Comparison of ENCODE assay signal across 8 mouse cellular contexts in genomic region chr2:156179796-156180093, GRCm38 (mm10). TPM values are rescaled to one million over a fixed set of nuclear protein-coding genes. Genes with fewer than 3 reads are reported as not detected.
A peak's percentile ranks its signal among the peaks of the same experiment; 100 is the strongest.
DNase-seq lines count a peak whose midpoint lies in the region; ATAC-seq and TF ChIP-seq lines count a peak whose summit lies in the region.

No protein-coding gene starts in this region.

- no peak for TF ChIP-seq POLR2A in liver, adult 2 months (IDR thresholded peaks at IDR 0.05; ENCODE audit: extremely low read depth, insufficient read depth, low read length)

- no peaks in the 10 kb centered on the region for H3K9me3 ChIP-seq in embryonic facial prominence, embryonic 15.5 days (replicated peaks)
- H3K9me3 ChIP-seq in intestine, postnatal 0 days (ENCODE audit: control insufficient read depth), result no peaks in the 10 kb centered on the region
- H3K9me3 ChIP-seq in neural tube, embryonic 13.5 days, result no peaks in the 10 kb centered on the region

- no peaks in the 10 kb centered on the region for H3K27me3 ChIP-seq in liver, adult 2 months (ENCODE audit: control insufficient read depth, insufficient read depth, low read length)
- no peaks in the 10 kb centered on the region for H3K27me3 ChIP-seq in embryonic facial prominence, embryonic 15.5 days
- H3K27me3 ChIP-seq in intestine, postnatal 0 days (replicated peaks; ENCODE audit: control insufficient read depth, insufficient read depth, low read length), result no peaks in the 10 kb centered on the region
- no peaks in the 10 kb centered on the region for H3K27me3 ChIP-seq in neural tube, embryonic 13.5 days

- peak overlapping the region; percentile 98 for H3K9ac ChIP-seq in liver, adult 2 months (ENCODE audit: low read depth, low read length)
- peak overlapping the region; percentile 100 for H3K9ac ChIP-seq in embryonic facial prominence, embryonic 15.5 days
- peak overlapping the region; percentile 100 for H3K9ac ChIP-seq in intestine, postnatal 0 days (ENCODE audit: low read depth, low read length)
- H3K9ac ChIP-seq in neural tube, embryonic 13.5 days, result peak overlapping the region; percentile 100

- WGBS in liver, adult 2 months, result under 1% methylated on average over 41 of the region's 41 CpGs
- under 1% methylated on average over 32 of the region's 41 CpGs for WGBS in embryonic facial prominence, embryonic 15.5 days
- WGBS in intestine, postnatal 0 days, result under 1% methylated on average over 41 of the region's 41 CpGs
- WGBS in neural tube, embryonic 13.5 days, result 0% methylated on average over 34 of the region's 41 CpGs

- peaks cover 19% of the 10 kb centered on the region for H3K36me3 ChIP-seq in liver, adult 2 months (ENCODE audit: control insufficient read depth, insufficient read depth, low read length)
- peaks cover 19% of the 10 kb centered on the region for H3K36me3 ChIP-seq in embryonic facial prominence, embryonic 15.5 days
- H3K36me3 ChIP-seq in intestine, postnatal 0 days (ENCODE audit: control insufficient read depth, insufficient read depth), result peaks cover 22% of the 10 kb centered on the region
- peaks cover 24% of the 10 kb centered on the region for H3K36me3 ChIP-seq in neural tube, embryonic 13.5 days

- peaks cover 12% of the 10 kb centered on the region for H3K79me2 ChIP-seq in liver, adult 2 months (ENCODE audit: control insufficient read depth, insufficient read depth, low read length)

- ATAC-seq in embryonic facial prominence, embryonic 15.5 days (ENCODE audit: insufficient number of reproducible peaks, low FRiP score, low TSS enrichment, low read depth), result peak; percentile 16
- peak; percentile 22; the same call in 1 of the 2 replicates for ATAC-seq in intestine, postnatal 0 days
- ATAC-seq in neural tube, embryonic 13.5 days (ENCODE audit: low read depth), result peak; percentile 17; the same call in 1 of the 2 replicates
- ATAC-seq in megakaryocyte-erythroid progenitor cell, adult 5-6 weeks (replicated peaks; ENCODE audit: low FRiP score, low TSS enrichment, poor library complexity, severe bottlenecking), result no peak

- H3K4me3 ChIP-seq in liver, adult 2 months (ENCODE audit: insufficient read depth, low read depth, low read length), result peak overlapping the region; percentile 98
- H3K4me3 ChIP-seq in embryonic facial prominence, embryonic 15.5 days (replicated peaks), result peak overlapping the region; percentile 97
- peak overlapping the region; percentile 91 for H3K4me3 ChIP-seq in intestine, postnatal 0 days (ENCODE audit: low read depth, low read length)
- peak overlapping the region; percentile 99 for H3K4me3 ChIP-seq in neural tube, embryonic 13.5 days

- DNase-seq in liver, adult 2 months (ENCODE audit: extremely low read depth, low read depth, low spot score), result no peak
- no peak for DNase-seq in liver
- no peak for DNase-seq in thymus, postnatal 14 days
- no peak for DNase-seq in gastrocnemius, postnatal 4 days (ENCODE audit: low spot score in 2 of 2)

- H3K4me1 ChIP-seq in liver, adult 2 months (ENCODE audit: control insufficient read depth, insufficient read depth, low read length), result peaks cover 12% of the 10 kb centered on the region
- peaks cover 23% of the 10 kb centered on the region for H3K4me1 ChIP-seq in embryonic facial prominence, embryonic 15.5 days
- H3K4me1 ChIP-seq in intestine, postnatal 0 days (replicated peaks; ENCODE audit: control insufficient read depth, insufficient read depth, low read length), result peaks cover 3% of the 10 kb centered on the region; the same call in 1 of the 2 replicates
- H3K4me1 ChIP-seq in neural tube, embryonic 13.5 days (replicated peaks), result peaks cover 43% of the 10 kb centered on the region

- peak overlapping the region; percentile 99 for H3K27ac ChIP-seq in liver, adult 2 months (replicated peaks; ENCODE audit: insufficient read depth, low read depth, low read length)
- peak overlapping the region; percentile 96 for H3K27ac ChIP-seq in embryonic facial prominence, embryonic 15.5 days (replicated peaks)
- H3K27ac ChIP-seq in intestine, postnatal 0 days (ENCODE audit: low read depth, low read length), result peak overlapping the region; percentile 96
- H3K27ac ChIP-seq in neural tube, embryonic 13.5 days (replicated peaks), result peak overlapping the region; percentile 99

- no peak overlapping the region for H3K4me2 ChIP-seq in embryonic facial prominence, embryonic 15.5 days (replicated peaks)
- peak overlapping the region; percentile 68 for H3K4me2 ChIP-seq in intestine, postnatal 0 days (replicated peaks; ENCODE audit: low read depth)
- H3K4me2 ChIP-seq in neural tube, embryonic 13.5 days, result peak overlapping the region; percentile 95; the same call in 1 of the 2 replicates

- no peak for TF ChIP-seq CTCF in liver, adult 2 months (IDR thresholded peaks at IDR 0.05; ENCODE audit: low read depth, low read length)
- TF ChIP-seq CTCF in intestine, postnatal 0 days (IDR thresholded peaks at IDR 0.05; ENCODE audit: low read depth), result no peak

RNA-seq across cellular contexts. Expression of gene Rbm39, which starts 0.3 kb away (rescaled TPM):
- total RNA-seq in liver, adult 2 months (2014; rRNA removed), result 188 and 219 TPM in 2 replicates
- polyA plus RNA-seq in liver, adult 2 months (2012; rRNA removed), result 19.9 and 22.7 TPM in 2 replicates
- 643 and 665 TPM in 2 replicates for polyA plus RNA-seq in embryonic facial prominence, embryonic 15.5 days (2015; fragmentation: Nextera tagmentation; extraction: Ambion mirVana)
- polyA plus RNA-seq in intestine, postnatal 0 days (2015; fragmentation: Nextera tagmentation; extraction: Ambion mirVana), result 326 and 348 TPM in 2 replicates
- 509 and 512 TPM in 2 replicates for polyA plus RNA-seq in neural tube, embryonic 13.5 days (2015; fragmentation: Nextera tagmentation; extraction: Ambion mirVana)
- total RNA-seq in megakaryocyte-erythroid progenitor cell, adult 5-6 weeks (2014; fragmentation: Nextera tagmentation), result 370 and 390 TPM in 2 replicates
- total RNA-seq in megakaryocyte-erythroid progenitor cell, adult 5-6 weeks (2017), result 690 and 765 TPM in 2 replicates
- total RNA-seq in gastrocnemius, postnatal 4 days (2021), result 100 to 1,000 TPM; 246 to 293 TPM

RNA-seq across cellular contexts. Expression of gene Phf20, which starts 16.5 kb away (rescaled TPM):
- total RNA-seq in liver, adult 2 months (2014; rRNA removed), result 5.6 and 6.2 TPM in 2 replicates
- 2.9 and 3.1 TPM in 2 replicates for polyA plus RNA-seq in liver, adult 2 months (2012; rRNA removed)
- 72.1 and 85.8 TPM in 2 replicates for polyA plus RNA-seq in embryonic facial prominence, embryonic 15.5 days (2015; fragmentation: Nextera tagmentation; extraction: Ambion mirVana)
- polyA plus RNA-seq in intestine, postnatal 0 days (2015; fragmentation: Nextera tagmentation; extraction: Ambion mirVana), result 20.9 and 24.2 TPM in 2 replicates
- 101 and 126 TPM in 2 replicates for polyA plus RNA-seq in neural tube, embryonic 13.5 days (2015; fragmentation: Nextera tagmentation; extraction: Ambion mirVana)
- total RNA-seq in megakaryocyte-erythroid progenitor cell, adult 5-6 weeks (2014; fragmentation: Nextera tagmentation), result 29.2 and 31.5 TPM in 2 replicates
- 56.1 and 84.1 TPM in 2 replicates for total RNA-seq in megakaryocyte-erythroid progenitor cell, adult 5-6 weeks (2017)
- total RNA-seq in gastrocnemius, postnatal 4 days (2021), result 10 to 100 TPM; 39.1 to 41.4 TPM

RNA-seq across cellular contexts. Expression of gene Nfs1, which starts 35.8 kb away (rescaled TPM):
- total RNA-seq in liver, adult 2 months (2014; rRNA removed), result 71.1 and 75.1 TPM in 2 replicates
- polyA plus RNA-seq in liver, adult 2 months (2012; rRNA removed), result 67.4 and 71.5 TPM in 2 replicates
- 42.0 and 44.1 TPM in 2 replicates for polyA plus RNA-seq in embryonic facial prominence, embryonic 15.5 days (2015; fragmentation: Nextera tagmentation; extraction: Ambion mirVana)
- 41.1 and 44.8 TPM in 2 replicates for polyA plus RNA-seq in intestine, postnatal 0 days (2015; fragmentation: Nextera tagmentation; extraction: Ambion mirVana)
- 31.2 and 31.8 TPM in 2 replicates for polyA plus RNA-seq in neural tube, embryonic 13.5 days (2015; fragmentation: Nextera tagmentation; extraction: Ambion mirVana)
- total RNA-seq in megakaryocyte-erythroid progenitor cell, adult 5-6 weeks (2014; fragmentation: Nextera tagmentation), result 82.6 and 85.5 TPM in 2 replicates
- 58.6 and 61.5 TPM in 2 replicates for total RNA-seq in megakaryocyte-erythroid progenitor cell, adult 5-6 weeks (2017)
- total RNA-seq in gastrocnemius, postnatal 4 days (2021), result 10 to 100 TPM; 35.2 to 35.3 TPM

RNA-seq across cellular contexts. Expression of gene Romo1, which starts 35.9 kb away (rescaled TPM):
- 139 and 152 TPM in 2 replicates for total RNA-seq in liver, adult 2 months (2014; rRNA removed)
- 247 and 252 TPM in 2 replicates for polyA plus RNA-seq in liver, adult 2 months (2012; rRNA removed)
- 389 and 403 TPM in 2 replicates for polyA plus RNA-seq in embryonic facial prominence, embryonic 15.5 days (2015; fragmentation: Nextera tagmentation; extraction: Ambion mirVana)
- 424 and 433 TPM in 2 replicates for polyA plus RNA-seq in intestine, postnatal 0 days (2015; fragmentation: Nextera tagmentation; extraction: Ambion mirVana)
- polyA plus RNA-seq in neural tube, embryonic 13.5 days (2015; fragmentation: Nextera tagmentation; extraction: Ambion mirVana), result 373 and 399 TPM in 2 replicates
- total RNA-seq in megakaryocyte-erythroid progenitor cell, adult 5-6 weeks (2014; fragmentation: Nextera tagmentation), result 197 and 326 TPM in 2 replicates
- 12.3 and 18.2 TPM in 2 replicates for total RNA-seq in megakaryocyte-erythroid progenitor cell, adult 5-6 weeks (2017)
- total RNA-seq in gastrocnemius, postnatal 4 days (2021), result 100 to 1,000 TPM; 215 to 232 TPM

RNA-seq across cellular contexts. Expression of gene Gm28036, which starts 52.9 kb away (rescaled TPM):
- total RNA-seq in liver, adult 2 months (2014; rRNA removed), result 1.6 and 1.9 TPM in 2 replicates
- 0.70 and 1.1 TPM in 2 replicates for polyA plus RNA-seq in liver, adult 2 months (2012; rRNA removed)
- 17.0 and 17.2 TPM in 2 replicates for polyA plus RNA-seq in embryonic facial prominence, embryonic 15.5 days (2015; fragmentation: Nextera tagmentation; extraction: Ambion mirVana)
- polyA plus RNA-seq in intestine, postnatal 0 days (2015; fragmentation: Nextera tagmentation; extraction: Ambion mirVana), result 1.5 TPM in 2 replicates
- polyA plus RNA-seq in neural tube, embryonic 13.5 days (2015; fragmentation: Nextera tagmentation; extraction: Ambion mirVana), result 21.4 and 26.1 TPM in 2 replicates
- total RNA-seq in megakaryocyte-erythroid progenitor cell, adult 5-6 weeks (2014; fragmentation: Nextera tagmentation), result 9.2 and 16.3 TPM in 2 replicates
- total RNA-seq in megakaryocyte-erythroid progenitor cell, adult 5-6 weeks (2017), result 30.6 and 54.8 TPM in 2 replicates
- 10 to 100 TPM; 19.6 to 21.3 TPM for total RNA-seq in gastrocnemius, postnatal 4 days (2021)

Comparison
In these comparisons a context has a peak if more than half of its experiments do, and no peak if none do; other contexts are left out.
1. RNA of gene Rbm39, which starts 0.3 kb away (polyA plus RNA-seq): 643 to 665 TPM in embryonic facial prominence, embryonic 15.5 days, 509 to 512 TPM in neural tube, embryonic 13.5 days and 326 to 348 TPM in intestine, postnatal 0 days; 19.9 to 22.7 TPM in liver, adult 2 months; every median in the first group is over 10 times any median in the second.
2. Peak in every context shown above with its lines, with median percentiles within 50 percentile points of each other: H3K27ac ChIP-seq, H3K4me3 ChIP-seq and H3K9ac ChIP-seq.